Mouse (Mus musculus) heart, embryonic 14.5 days (tissue): ENCODE data around the gene Gm5460. TPM values are rescaled to one million over a fixed set of nuclear protein-coding genes. Genes with fewer than 3 reads are reported as not detected.

ENCODE experiments used
- ATAC-seq: fragments of 200-750 bp; cut with Nextera tagmentation; 2 replicates; pipeline ENCODE4 v1.8.0; 2017; ENCODE audit warnings: low read depth, moderate TSS enrichment; ENCODE audit not compliant: insufficient number of reproducible peaks, insufficient read depth, low FRiP score
- H3K27ac ChIP-seq, 2 experiments: fragments of 200-500 bp in 1 of 2; fragments of 300-500 bp in 1 of 2; sonication (generic) in 1 of 2; replicated peaks in 1 of 2; 2 replicates each; pipeline ENCODE4 v1.5.1; 2012 to 2014; ENCODE audit warnings: low read depth in 2 of 2, low read length in 2 of 2, control low read depth in 1 of 2, mild to moderate bottlenecking in 1 of 2, mixed read lengths in 1 of 2; ENCODE audit not compliant: control insufficient read depth in 1 of 2, insufficient read depth in 1 of 2
- H3K27me3 ChIP-seq: fragments of 300-500 bp; sonication (generic); 2 replicates; pipeline ENCODE4 v1.6.1; 2014; ENCODE audit warnings: mild to moderate bottlenecking, low read length, control low read depth; ENCODE audit not compliant: control insufficient read depth, insufficient read depth
- H3K36me3 ChIP-seq: fragments of 300-500 bp; sonication (generic); 2 replicates; pipeline ENCODE4 v1.6.1; 2014; ENCODE audit warnings: mild to moderate bottlenecking, control low read depth, low read length, mixed read lengths; ENCODE audit not compliant: control insufficient read depth, insufficient read depth
- H3K4me1 ChIP-seq, 2 experiments: fragments of 200-500 bp in 1 of 2; fragments of 300-500 bp in 1 of 2; sonication (generic) in 1 of 2; 2 replicates each; pipeline ENCODE4 v1.6.1; 2012 to 2014; ENCODE audit warnings: low read length in 2 of 2, control low read depth in 1 of 2, mixed read lengths in 1 of 2; ENCODE audit not compliant: control insufficient read depth in 2 of 2, insufficient read depth in 2 of 2
- H3K4me2 ChIP-seq: fragments of 300-500 bp; sonication (generic); 2 replicates; pipeline ENCODE4 v1.6.1; 2014; ENCODE audit warnings: mild to moderate bottlenecking, low read length
- H3K4me3 ChIP-seq, 2 experiments: fragments of 200-500 bp in 1 of 2; fragments of 300-500 bp in 1 of 2; sonication (generic) in 1 of 2; 2 replicates each; pipeline ENCODE4 v1.5.1; 2012 to 2014; ENCODE audit warnings: low read length in 2 of 2, mild to moderate bottlenecking in 2 of 2, control low read depth in 1 of 2, low read depth in 1 of 2, moderate library complexity in 1 of 2; ENCODE audit not compliant: control insufficient read depth in 1 of 2, insufficient read depth in 1 of 2
- H3K9ac ChIP-seq: fragments of 300-500 bp; sonication (generic); 2 replicates; pipeline ENCODE4 v1.6.1; 2014; ENCODE audit warnings: mild to moderate bottlenecking, low read length
- H3K9me3 ChIP-seq: fragments of 300-500 bp; sonication (generic); 2 replicates; pipeline ENCODE4 v1.6.1; 2016; ENCODE audit warnings: low read length, control low read depth; ENCODE audit not compliant: control insufficient read depth
- WGBS: fragments of 180-500 bp; shearing (Covaris S2); extraction: QIAGEN DNeasy Blood & Tissue Kit; methylation state at CpG from one replicate; pipeline ENCODE4 v1.1.7; 2014; 5-methylcytosine and 5-hydroxymethylcytosine counted together
- polyA plus RNA-seq: library from polyadenylated mRNA; unstranded; fragments of >200 nt; fragmentation: Nextera tagmentation; extraction: Ambion mirVana; gene quantifications from 2 replicates; pipeline ENCODE4 v1.2.1, GENCODE M21; 2014

Gene Gm5460
- polyA plus RNA-seq, 1 experiment from 2014 or later, result not detected

DNA sequence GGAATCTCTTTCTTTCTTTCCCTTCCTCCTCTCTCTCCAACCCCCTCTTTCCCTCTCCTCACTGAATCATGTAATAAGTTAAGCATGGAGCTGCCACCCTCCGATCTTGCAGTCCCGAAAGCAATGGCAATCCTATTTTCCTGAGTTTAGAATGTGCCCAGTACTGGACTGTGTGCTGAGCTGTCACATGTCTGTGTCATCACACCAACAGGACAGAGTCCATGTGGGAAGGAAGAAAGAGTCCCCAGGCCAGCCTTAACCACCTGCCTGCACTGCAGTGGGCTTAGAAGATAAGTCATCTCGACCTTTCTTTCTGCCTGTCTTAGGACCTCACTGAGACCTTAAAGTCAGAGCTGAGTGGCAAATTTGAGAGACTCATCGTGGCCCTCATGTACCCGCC lies 74.9 kb downstream of the Gm5460 start:
- ATAC-seq, result no peak
- H3K4me3 ChIP-seq, result no peak overlapping the region
- no peaks in the 10 kb centered on the region for H3K27me3 ChIP-seq
- H3K27ac ChIP-seq, result no peak overlapping the region
- 74% methylated on average over 5 of the region's 5 CpGs for WGBS
- no peak overlapping the region for H3K9ac ChIP-seq
- no peak overlapping the region for H3K4me2 ChIP-seq
- no peaks in the 10 kb centered on the region for H3K4me1 ChIP-seq
- no peaks in the 10 kb centered on the region for H3K9me3 ChIP-seq
- H3K36me3 ChIP-seq, result no peaks in the 10 kb centered on the region

DNA sequence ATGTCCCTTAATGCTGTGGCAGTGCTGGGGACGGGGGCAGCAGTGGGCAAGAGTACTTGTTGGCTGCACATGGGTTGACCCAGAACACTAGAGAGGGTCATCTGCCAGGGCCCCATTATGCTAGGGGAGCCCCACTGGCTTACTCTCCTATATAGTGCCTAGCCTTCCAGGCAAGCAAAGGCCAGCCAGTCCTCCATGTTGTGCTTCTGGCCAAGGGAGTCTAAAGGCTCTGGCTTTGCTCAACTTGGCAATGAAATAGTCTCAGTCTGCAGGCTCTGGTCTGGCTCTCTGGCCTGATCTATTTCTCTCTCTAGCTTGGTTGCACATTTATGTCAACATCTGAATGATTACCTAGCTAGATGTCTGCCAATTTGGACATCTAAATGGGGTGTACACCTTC lies 76.3 kb downstream of the Gm5460 start:
- H3K4me3 ChIP-seq, result no peak overlapping the region
- no peak for ATAC-seq
- H3K27ac ChIP-seq, result no peak overlapping the region
- no peaks in the 10 kb centered on the region for H3K36me3 ChIP-seq
- H3K9me3 ChIP-seq, result no peaks in the 10 kb centered on the region
- H3K9ac ChIP-seq, result no peak overlapping the region
- 95% methylated on average over 1 of the region's 1 CpGs for WGBS
- no peaks in the 10 kb centered on the region for H3K27me3 ChIP-seq
- H3K4me2 ChIP-seq, result no peak overlapping the region
- no peaks in the 10 kb centered on the region for H3K4me1 ChIP-seq

- Histone ChIP-seq H3K27me3 (no peaks in the 10 kb centered on the region), H3K9me3 (no peaks in the 10 kb centered on the region), H3K9ac (no peak overlapping the region), H3K4me1 (no peaks in the 10 kb centered on the region), H3K4me2 (no peak overlapping the region), H3K36me3 (no peaks in the 10 kb centered on the region), H3K27ac (no peak overlapping the region), H3K4me3 (no peak overlapping the region)
- 70% methylated on average over 5 of the region's 5 CpGs for WGBS
- no peak for ATAC-seq
These were observed 79.6 kb downstream of the Gm5460 start for GRCm38 (mm10) chr14:34096161-34096560.

Other genes starting within 250 kb of the Gm5460 start
- gene Gdf10, start 93.2 kb upstream of the Gm5460 start, polyA plus RNA-seq, result 0.93 and 2.7 TPM in 2 replicates
- 0.22 TPM in 1 of 2 replicates, not detected in the other for gene Gdf2, start 75.7 kb upstream of the Gm5460 start, polyA plus RNA-seq
- gene Rbp3, start 62.8 kb upstream of the Gm5460 start, polyA plus RNA-seq, result not detected in 2 replicates
- gene Zfp488, start 38.0 kb upstream of the Gm5460 start, polyA plus RNA-seq, result not detected in 2 replicates
- not detected in 2 replicates for gene Gm30083, start 1.6 kb upstream of the Gm5460 start, polyA plus RNA-seq
- not detected in 2 replicates for gene Antxrl, start 35.9 kb downstream of the Gm5460 start, polyA plus RNA-seq
- gene Anxa8, start 69.2 kb downstream of the Gm5460 start, polyA plus RNA-seq, result 1.2 TPM in 2 replicates
- not detected in 2 replicates for gene A630023A22Rik, start 86.0 kb downstream of the Gm5460 start, polyA plus RNA-seq
- 0.05 and 0.16 TPM in 2 replicates for gene Npy4r, start 135.7 kb downstream of the Gm5460 start, polyA plus RNA-seq
- gene Gprin2, start 184.9 kb downstream of the Gm5460 start, polyA plus RNA-seq, result 0.08 and 0.20 TPM in 2 replicates
- 0.13 and 0.23 TPM in 2 replicates for gene Syt15, start 202.8 kb downstream of the Gm5460 start, polyA plus RNA-seq